Comparison of ENCODE assay signal across 13 mouse cellular contexts in genomic region chr1:125481842-125482241, GRCm38 (mm10). TPM values are rescaled to one million over a fixed set of nuclear protein-coding genes. Genes with fewer than 3 reads are reported as not detected.
DNase-seq lines count a peak whose midpoint lies in the region; ATAC-seq lines count a peak whose summit lies in the region.
"Had no signal": no experiment of that assay in that cellular context is flagged by ENCODE, and none has a peak within 500 bp of the region (broad histone marks: within the 10 kb centered on the region; RNA-seq: fewer than 3 reads in every experiment).

No protein-coding gene starts in this region.

- peak; percentile 32 to 36 for DNase-seq in heart, adult 9 months (ENCODE audit: low spot score in 2 of 2)
- DNase-seq in heart, postnatal 36 days = no peak
- no peak for DNase-seq in lung, postnatal 14 days
- no peak for DNase-seq in left cerebral cortex, adult 8-10 months (ENCODE audit: low spot score in 2 of 2)
- no peak for DNase-seq in adrenal gland, adult (ENCODE audit: inconsistent age in 2 of 2, low spot score in 1 of 2)
- DNase-seq: adrenal gland, postnatal 14 days; cerebellum, postnatal 36 days; thymus, postnatal 4 days had no signal

- H3K36me3 ChIP-seq in lung, embryonic 15.5 days = no peaks in the 10 kb centered on the region
- H3K36me3 ChIP-seq in liver, embryonic 15.5 days (replicated peaks) = no peaks in the 10 kb centered on the region
- H3K36me3 ChIP-seq: embryonic facial prominence, embryonic 13.5 days; G1E; limb, embryonic 12.5 days had no signal

- H3K4me2 ChIP-seq in lung, embryonic 15.5 days = no peak overlapping the region
- H3K4me2 ChIP-seq in liver, embryonic 15.5 days = no peak overlapping the region
- H3K4me2 ChIP-seq: limb, embryonic 12.5 days had no signal

- H3K4me1 ChIP-seq in lung, embryonic 15.5 days = 0 out of 2 replicates have a peak, but pooled peaks cover 6% of the 10 kb centered on the region
- H3K4me1 ChIP-seq in liver, embryonic 15.5 days (replicated peaks) = 0 out of 2 replicates have a peak, but pooled peaks cover 3% of the 10 kb centered on the region

- intact Hi-C loops in heart, postnatal 36 days (cut with DNase I) = no loop called here

- H3K4me3 ChIP-seq in lung, embryonic 15.5 days = no peak overlapping the region
- H3K4me3 ChIP-seq in liver, embryonic 15.5 days (replicated peaks) = no peak overlapping the region
- H3K4me3 ChIP-seq: embryonic facial prominence, embryonic 13.5 days; limb, embryonic 12.5 days had no signal

- no peaks in the 10 kb centered on the region for H3K9me3 ChIP-seq in lung, embryonic 15.5 days
- no peaks in the 10 kb centered on the region for H3K9me3 ChIP-seq in liver, embryonic 15.5 days (replicated peaks)
- H3K9me3 ChIP-seq: embryonic facial prominence, embryonic 13.5 days; G1E; limb, embryonic 12.5 days had no signal

- ATAC-seq in lung, embryonic 15.5 days (ENCODE audit: borderline replicate concordance, extremely low read depth, low FRiP score, low TSS enrichment) = peak; percentile 52; the same call in 1 of the 2 replicates
- peak; percentile 86 for ATAC-seq in liver, embryonic 15.5 days (ENCODE audit: insufficient read depth)

- H3K27ac ChIP-seq in lung, embryonic 15.5 days = no peak overlapping the region; the same call in 1 of the 2 replicates
- H3K27ac ChIP-seq in liver, embryonic 15.5 days (replicated peaks) = peak overlapping the region; percentile 53; the same call in 1 of the 2 replicates
- H3K27ac ChIP-seq: limb, embryonic 12.5 days had no signal

- H3K27me3 ChIP-seq in lung, embryonic 15.5 days = no peaks in the 10 kb centered on the region
- H3K27me3 ChIP-seq in liver, embryonic 15.5 days = no peaks in the 10 kb centered on the region
- H3K27me3 ChIP-seq: embryonic facial prominence, embryonic 13.5 days; limb, embryonic 12.5 days had no signal

- H3K9ac ChIP-seq in lung, embryonic 15.5 days = no peak overlapping the region
- no peak overlapping the region for H3K9ac ChIP-seq in liver, embryonic 15.5 days
- H3K9ac ChIP-seq: embryonic facial prominence, embryonic 13.5 days; limb, embryonic 12.5 days had no signal

RNA-seq across cellular contexts. Expression of gene Actr3, which starts 46.3 kb away (rescaled TPM):
- total RNA-seq in heart, postnatal 36 days (2021) = 100 to 1,000 TPM; 107 to 120 TPM
- polyA plus RNA-seq in lung, embryonic 15.5 days (2015; fragmentation: Nextera tagmentation; extraction: Ambion mirVana) = 335 and 337 TPM in 2 replicates
- 127 and 133 TPM in 2 replicates for polyA plus RNA-seq in liver, embryonic 15.5 days (2015; fragmentation: Nextera tagmentation; extraction: Ambion mirVana)
- 100 to 1,000 TPM; 234 to 242 (median 237) TPM for total RNA-seq in left cerebral cortex, adult 8-10 months (2022)

Comparison
In these comparisons a context has a peak if more than half of its experiments do, and no peak if none do; other contexts are left out.
1. DNase-seq: peak in heart, adult 9 months (2 of 2); none in heart, postnatal 36 days (0 of 2), lung, postnatal 14 days (single experiment), left cerebral cortex, adult 8-10 months (0 of 2) and adrenal gland, adult (0 of 2).